Mouse (Mus musculus) T-helper 17 cell (primary cell): Measurements from ENCODE around the gene Ndufv1.
"Not testable (repeated sequence)": the region's sequence is repeated elsewhere in the genome, so short reads cannot be mapped to it uniquely, and the experiment has no call there.

ENCODE experiments used
- in situ Hi-C, 2 experiments: fragments of 300-600 bp; cut with MboI, MseI; formaldehyde crosslinking; loops; 1 replicate in 1 of 2; 2 replicates in 1 of 2; pipeline ENCODE4 v1.15.1; 2025; ENCODE audit warnings: high pct_unique_total_duplicates in 2 of 2

Ndufv1 gene

DNA sequence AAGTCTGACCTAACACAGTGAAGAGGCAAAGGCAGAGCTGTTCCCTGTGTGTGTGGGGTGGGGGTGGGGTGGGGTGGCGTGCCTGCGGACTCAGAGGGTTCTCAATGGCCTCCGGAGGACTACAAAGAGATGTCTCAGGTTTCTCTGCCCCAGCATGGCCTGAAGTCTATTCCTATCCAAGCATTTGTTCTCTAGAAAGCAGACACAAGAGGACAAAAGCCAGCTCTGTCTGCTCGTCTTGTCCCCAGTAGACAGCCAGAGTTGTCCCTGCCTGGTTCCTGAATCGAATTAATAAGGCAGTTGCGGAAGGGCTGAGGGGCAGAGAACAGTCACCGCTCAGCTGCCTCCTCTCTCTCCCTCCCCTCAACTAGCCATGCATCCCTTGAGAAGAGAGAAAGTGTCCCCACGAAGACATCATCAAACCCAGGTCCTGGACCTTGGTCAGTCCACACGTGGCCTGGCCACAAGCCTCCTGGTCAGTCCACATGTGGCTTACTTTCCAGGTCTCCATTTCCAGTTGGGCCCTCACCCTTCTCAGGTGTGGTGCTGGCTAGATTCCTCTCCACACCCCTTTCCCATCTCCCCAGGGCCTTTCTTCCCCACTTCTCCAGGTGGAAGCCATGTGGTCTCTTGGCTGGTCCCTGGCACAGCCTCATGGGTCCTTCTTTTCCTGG is 28.9 kb downstream of the Ndufv1 start:
- in situ Hi-C loops = loop anchor here in 1 of 2 experiments (5.0 kb wide), 1 partner anchor 41 kb away; no protein-coding TSS in a partner anchor

DNA sequence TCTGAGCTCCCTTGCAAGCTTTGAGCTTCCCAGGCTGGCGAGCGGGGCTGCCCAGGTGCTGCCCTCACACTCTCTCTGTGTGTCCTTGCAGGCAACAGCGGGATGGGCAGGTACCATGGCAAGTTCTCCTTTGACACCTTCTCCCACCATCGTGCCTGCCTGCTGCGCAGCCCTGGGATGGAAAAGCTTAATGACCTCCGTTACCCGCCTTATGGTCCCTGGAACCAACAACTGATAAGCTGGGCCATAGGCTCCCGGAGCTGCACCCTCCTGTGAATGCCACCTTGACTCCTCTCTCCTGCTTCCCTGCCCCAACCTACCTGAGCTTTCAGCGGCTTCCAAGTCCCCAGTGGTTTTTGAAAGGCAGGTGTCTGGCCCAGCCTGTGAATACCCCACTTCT is 31.7 kb downstream of the Ndufv1 start:
- in situ Hi-C loops = loop anchor here in 1 of 2 experiments (5.0 kb wide), 1 partner anchor 39 kb away; no protein-coding TSS in a partner anchor

DNA sequence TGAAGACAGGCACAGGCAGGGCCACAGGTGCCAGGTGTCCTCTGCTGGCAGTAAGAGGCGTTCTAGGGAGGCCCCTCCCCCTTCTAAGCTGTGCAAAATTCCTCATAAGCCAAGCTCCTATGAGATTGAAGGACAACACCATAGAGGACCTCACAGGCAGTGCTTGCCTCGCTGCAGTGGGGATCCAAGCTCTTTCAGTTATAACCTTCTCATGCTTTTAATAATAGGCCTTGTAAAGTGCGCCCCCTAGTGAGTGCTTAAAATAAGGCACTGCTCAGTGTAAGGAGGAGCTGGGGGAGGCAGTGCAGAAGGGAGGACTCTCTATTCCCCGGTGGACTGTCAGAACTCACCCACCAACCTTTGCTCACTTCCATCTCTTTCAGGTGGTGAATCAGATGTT is 32.3 kb downstream of the Ndufv1 start:
- in situ Hi-C loops = loop anchor here in 1 of 2 experiments (5.0 kb wide), 1 partner anchor 38 kb away; no protein-coding TSS in a partner anchor

DNA sequence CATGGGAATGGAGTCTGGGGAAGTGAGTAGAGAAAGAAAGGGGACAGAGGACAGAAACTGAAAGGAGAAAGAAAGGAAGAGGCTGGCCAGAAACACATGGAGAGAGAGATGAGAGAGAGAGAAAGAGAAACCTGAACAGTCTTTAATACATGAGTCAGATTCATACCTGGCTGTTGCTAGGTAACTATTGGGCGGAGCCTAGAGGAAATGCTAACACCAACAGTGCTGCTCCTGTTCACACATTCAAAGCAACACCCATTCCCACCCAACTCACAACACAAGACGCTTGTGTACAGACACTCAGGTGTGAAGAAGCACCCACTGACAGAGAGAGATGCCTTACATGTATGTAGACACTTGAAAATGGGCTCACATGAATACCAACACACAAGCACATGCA is 36.7 kb downstream of the Ndufv1 start:
- in situ Hi-C loops = no loop called here

DNA sequence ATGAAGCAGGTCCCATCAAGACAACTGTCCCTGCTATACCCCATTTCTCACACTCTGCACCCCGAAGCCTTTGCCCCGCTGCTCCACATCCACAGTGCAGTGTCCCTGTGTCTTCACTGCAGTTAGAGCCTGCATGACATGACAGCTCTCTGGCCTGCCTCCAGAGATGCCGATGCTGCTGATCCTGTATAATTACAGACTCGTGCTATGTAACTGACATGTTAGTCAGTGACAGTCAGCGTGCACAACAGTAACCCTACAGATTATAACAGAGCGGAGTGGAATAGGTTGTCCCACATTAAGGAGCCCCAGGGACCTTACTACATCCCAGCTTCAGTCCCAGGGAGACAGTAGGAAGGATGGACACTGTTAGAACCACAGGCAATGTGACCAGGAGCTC is 38.0 kb downstream of the Ndufv1 start:
- in situ Hi-C loops = not testable (repeated sequence)

DNA sequence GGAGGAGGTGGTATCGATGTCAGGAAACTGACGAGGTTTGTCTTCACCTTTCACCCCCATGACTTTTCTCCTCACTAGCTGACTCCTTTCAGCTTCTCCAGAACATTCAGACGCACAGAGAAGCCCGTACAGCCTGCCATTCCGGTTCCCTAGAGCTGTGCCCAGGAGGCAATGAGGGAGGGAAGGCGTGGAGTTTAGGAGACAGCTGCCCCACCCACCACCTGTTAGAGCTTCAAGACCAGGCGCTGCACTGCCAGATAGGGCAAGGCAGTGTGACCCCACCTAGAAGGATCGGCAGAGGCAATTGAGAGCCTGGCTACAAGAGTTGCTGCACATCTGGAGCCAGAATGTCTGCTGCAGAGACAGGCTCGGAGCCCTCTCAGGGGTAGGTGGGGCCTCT is 40.4 kb downstream of the Ndufv1 start, which contains the start of gene Aldh3b2:
Aldh3b2 (plus strand) TSS at position 100 of the 400 bp plus-strand sequence.
- in situ Hi-C loops = no loop called here

DNA sequence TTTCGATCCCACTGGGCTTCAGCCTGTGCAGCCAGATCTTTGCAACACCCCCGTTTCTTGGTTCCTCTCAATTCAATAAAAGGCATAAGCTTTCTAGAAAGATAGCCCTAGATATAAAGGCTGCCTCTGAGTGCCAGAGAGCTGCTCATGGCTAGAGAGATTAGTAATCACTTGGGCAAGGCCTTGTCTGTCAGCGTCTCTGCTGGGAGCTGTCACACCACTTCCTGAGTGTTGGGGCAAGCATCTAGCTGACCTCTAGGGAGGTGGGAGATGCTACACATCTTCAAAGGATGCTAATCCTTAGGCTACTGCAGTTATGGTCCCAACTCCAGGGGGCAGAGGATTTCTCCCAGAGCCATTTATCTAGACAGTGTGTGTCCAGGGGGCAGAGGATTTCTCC is 45.3 kb downstream of the Ndufv1 start:
- in situ Hi-C loops = no loop called here

DNA sequence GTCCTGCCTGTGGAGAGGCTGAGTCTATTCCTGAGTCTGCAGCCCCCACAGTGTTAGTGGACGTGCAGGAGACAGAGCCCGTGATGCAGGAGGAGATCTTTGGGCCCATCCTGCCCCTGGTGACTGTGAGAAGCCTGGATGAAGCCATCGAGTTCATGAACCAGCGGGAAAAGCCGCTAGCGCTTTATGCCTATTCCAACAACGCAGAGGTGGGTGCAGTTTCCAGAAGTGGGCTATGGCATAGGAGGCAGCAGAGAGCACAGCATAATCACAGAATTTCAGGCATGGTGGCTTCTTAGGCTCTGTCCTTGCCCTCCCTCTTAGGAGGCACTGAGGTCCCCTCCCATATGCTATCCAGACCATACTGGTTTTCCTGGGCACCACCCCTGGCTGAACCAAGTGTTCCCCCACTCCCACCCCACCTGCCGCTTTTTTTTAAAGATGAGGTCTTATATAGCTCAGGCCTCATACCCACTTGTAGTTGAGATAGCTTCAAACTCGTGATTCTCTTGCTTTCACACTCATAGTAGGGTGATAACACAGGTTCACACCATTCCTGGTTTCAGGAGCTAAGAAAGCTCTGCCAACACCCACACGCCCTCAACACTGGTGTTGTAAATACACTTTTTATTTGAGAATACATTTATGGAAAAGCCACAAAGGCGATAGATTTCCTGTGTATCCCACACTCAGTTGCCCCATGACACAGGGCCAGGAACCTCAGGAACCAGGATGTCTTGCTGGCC is 46.1 kb downstream of the Ndufv1 start:
- in situ Hi-C loops = no loop called here

DNA sequence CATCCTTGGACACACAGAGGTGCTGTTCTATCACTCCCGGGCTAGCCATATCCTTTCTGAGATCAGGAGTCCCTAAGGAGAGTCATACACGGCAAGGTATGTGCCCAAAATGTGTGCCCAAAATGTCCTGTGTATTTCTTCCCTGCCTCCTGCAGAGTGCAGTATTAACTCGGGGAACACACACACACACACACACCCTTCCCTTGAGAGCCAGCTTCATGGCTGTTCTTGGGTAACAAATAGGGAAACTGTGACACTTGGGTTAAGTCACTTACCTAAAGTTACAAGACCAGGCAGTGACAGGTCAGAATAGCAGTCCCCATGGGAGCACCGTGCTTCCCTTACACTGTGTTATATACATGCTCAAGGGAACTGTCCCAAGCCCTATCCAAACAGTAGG is 48.6 kb downstream of the Ndufv1 start:
- in situ Hi-C loops = no loop called here

DNA sequence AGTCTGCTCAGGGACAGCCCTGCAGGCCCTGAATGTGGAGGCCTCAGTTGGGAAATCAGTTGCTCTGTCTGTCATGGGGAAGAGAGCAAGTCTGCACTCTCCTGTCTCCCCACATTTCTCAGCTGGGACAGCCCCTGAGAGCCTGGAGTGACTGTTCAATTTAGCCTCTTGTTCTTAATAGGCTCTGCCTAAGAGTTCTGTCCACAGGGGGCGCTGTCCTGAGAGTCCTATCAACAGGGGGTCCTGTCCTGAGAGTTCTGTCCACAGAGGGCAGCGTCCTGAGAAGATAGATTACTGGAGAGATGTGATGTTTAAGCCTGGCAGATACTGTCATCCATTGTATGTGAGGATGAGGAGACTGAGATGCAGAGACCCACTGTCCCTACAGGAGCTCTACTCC is 50.1 kb downstream of the Ndufv1 start:
- in situ Hi-C loops = no loop called here

DNA sequence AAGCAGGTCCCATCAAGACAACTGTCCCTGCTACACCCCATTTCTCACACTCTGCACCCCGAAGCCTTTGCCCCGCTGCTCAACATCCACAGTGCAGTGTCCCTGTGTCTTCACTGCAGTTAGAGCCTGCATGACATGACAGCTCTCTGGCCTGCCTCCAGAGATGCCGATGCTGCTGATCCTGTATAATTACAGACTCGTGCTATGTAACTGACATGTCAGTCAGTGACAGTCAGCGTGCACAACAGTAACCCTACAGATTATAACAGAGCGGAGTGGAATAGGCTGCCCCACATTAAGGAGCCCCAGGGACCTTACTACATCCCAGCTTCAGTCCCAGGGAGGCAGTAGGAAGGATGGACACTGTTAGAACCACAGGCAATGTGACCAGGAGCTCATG is 50.8 kb downstream of the Ndufv1 start:
- in situ Hi-C loops = not testable (repeated sequence)

DNA sequence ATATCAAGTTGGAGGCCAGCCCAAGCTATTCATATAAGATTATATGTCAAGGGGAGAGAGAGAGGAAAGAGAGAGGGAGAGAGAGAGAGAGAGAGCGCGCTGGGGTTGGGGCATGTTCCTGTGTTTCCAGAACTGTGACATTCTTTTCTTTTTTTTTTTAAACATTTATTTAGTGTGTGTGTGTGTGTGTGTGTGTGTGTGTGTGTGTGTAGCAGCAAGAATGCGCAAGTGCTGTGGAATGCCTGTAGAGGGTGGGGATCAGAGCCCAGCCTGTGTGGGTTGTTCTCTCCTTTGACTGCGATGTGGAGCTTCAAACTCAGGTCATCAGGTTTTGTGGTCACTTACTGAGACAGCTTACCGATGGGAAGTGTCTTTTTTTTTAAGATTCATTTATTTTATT is 52.4 kb downstream of the Ndufv1 start:
- in situ Hi-C loops = no loop called here

DNA sequence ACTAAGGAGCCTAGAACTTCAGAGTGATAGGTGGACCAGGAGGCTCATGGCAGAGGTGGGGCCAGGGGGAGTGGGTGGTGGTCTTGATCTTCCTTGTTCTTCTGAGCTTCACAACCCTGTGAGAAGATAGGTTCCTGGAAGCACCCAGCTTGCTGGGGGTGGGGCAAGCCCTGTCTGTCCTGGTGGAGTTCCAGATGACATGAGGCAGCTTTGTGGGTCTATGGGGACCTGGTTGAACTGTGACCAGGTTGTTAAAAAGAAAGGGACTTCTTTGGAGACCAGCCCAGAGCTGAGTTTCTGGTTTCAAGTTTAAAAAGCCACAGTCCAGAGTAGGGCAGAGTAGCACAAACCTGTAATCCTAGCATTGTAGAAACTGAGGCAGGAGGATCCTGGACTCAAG is 53.6 kb downstream of the Ndufv1 start:
- in situ Hi-C loops = no loop called here

DNA sequence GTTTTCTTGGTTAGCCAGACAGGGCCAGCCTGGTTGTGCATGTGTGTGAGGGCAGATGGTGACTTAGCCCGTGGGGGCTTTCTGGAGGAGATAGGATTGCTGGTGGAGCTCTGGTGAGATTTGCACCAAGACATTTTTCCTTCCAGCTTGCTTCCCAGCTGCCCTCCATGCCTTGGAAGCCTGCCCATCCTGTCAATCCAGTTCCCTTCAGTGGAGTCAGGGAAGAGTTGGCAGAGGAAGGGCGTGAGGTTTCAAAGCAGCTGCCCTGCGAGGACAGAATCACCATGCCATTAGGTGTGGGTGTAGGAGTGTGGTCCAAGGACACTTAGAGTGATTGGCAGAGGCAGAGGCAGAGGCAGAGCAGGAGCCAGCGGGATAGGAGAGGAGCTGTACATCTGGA is 54.1 kb downstream of the Ndufv1 start, which contains the start of gene Aldh3b3:
Aldh3b3 (plus strand) TSS at position 176 of the 400 bp plus-strand sequence.
- in situ Hi-C loops = no loop called here
